In genomic region chr1:36017061-36017461, GRCm38 (mm10) we compare ENCODE assay signal across 11 mouse cellular contexts. TPM values are rescaled to one million over a fixed set of nuclear protein-coding genes. Genes with fewer than 3 reads are reported as not detected.
DNase-seq lines count a peak whose midpoint lies in the region; ATAC-seq and TF ChIP-seq lines count a peak whose summit lies in the region.
"Had no signal": no experiment of that assay in that cellular context is flagged by ENCODE, and none has a peak within 500 bp of the region (broad histone marks: within the 10 kb centered on the region; RNA-seq: fewer than 3 reads in every experiment).

No protein-coding gene starts in this region.

- H3K36me3 ChIP-seq in stomach, embryonic 14.5 days (ENCODE audit: control insufficient read depth, insufficient read depth, low read length): no peaks in the 10 kb centered on the region
- no peaks in the 10 kb centered on the region for H3K36me3 ChIP-seq in stomach, postnatal 0 days (ENCODE audit: control insufficient read depth, insufficient read depth, low read length)
- no peaks in the 10 kb centered on the region for H3K36me3 ChIP-seq in heart, embryonic 14.5 days (ENCODE audit: control insufficient read depth, insufficient read depth, low read length)
- no peaks in the 10 kb centered on the region for H3K36me3 ChIP-seq in limb, embryonic 10.5 days
- H3K36me3 ChIP-seq: hindbrain, embryonic 15.5 days had no signal

- TF ChIP-seq EP300 in stomach, postnatal 0 days (optimal IDR thresholded peaks at IDR 0.05): no peak

- 6% methylated on average over 7 of the region's 7 CpGs for WGBS in stomach, embryonic 14.5 days
- WGBS in stomach, postnatal 0 days: 10% methylated on average over 7 of the region's 7 CpGs
- WGBS in heart, embryonic 14.5 days: 2% methylated on average over 7 of the region's 7 CpGs
- 5% methylated on average over 7 of the region's 7 CpGs for WGBS in limb, embryonic 10.5 days

- H3K4me2 ChIP-seq in stomach, embryonic 14.5 days (replicated peaks; ENCODE audit: low read depth, low read length): no peak overlapping the region; the same call in 1 of the 2 replicates
- no peak overlapping the region for H3K4me2 ChIP-seq in stomach, postnatal 0 days (replicated peaks; ENCODE audit: low read depth)
- H3K4me2 ChIP-seq in heart, embryonic 14.5 days (ENCODE audit: low read length): peak overlapping the region; percentile 50
- H3K4me2 ChIP-seq: hindbrain, embryonic 15.5 days had no signal

- no peaks in the 10 kb centered on the region for H3K9me3 ChIP-seq in stomach, embryonic 14.5 days (ENCODE audit: control insufficient read depth, low read depth, low read length)
- H3K9me3 ChIP-seq in stomach, postnatal 0 days (ENCODE audit: control insufficient read depth, low read length): no peaks in the 10 kb centered on the region
- H3K9me3 ChIP-seq in heart, embryonic 14.5 days (ENCODE audit: control insufficient read depth, low read length): no peaks in the 10 kb centered on the region; the same call in 1 of the 2 replicates
- H3K9me3 ChIP-seq in limb, embryonic 10.5 days (replicated peaks): no peaks in the 10 kb centered on the region
- H3K9me3 ChIP-seq: hindbrain, embryonic 15.5 days had no signal

- no peaks in the 10 kb centered on the region for H3K27me3 ChIP-seq in stomach, embryonic 14.5 days (ENCODE audit: control insufficient read depth, insufficient read depth, low read length)
- H3K27me3 ChIP-seq in stomach, postnatal 0 days (ENCODE audit: control insufficient read depth, insufficient read depth, low read length): no peaks in the 10 kb centered on the region
- no peaks in the 10 kb centered on the region for H3K27me3 ChIP-seq in heart, embryonic 14.5 days (ENCODE audit: control insufficient read depth, insufficient read depth, low read length)
- H3K27me3 ChIP-seq in limb, embryonic 10.5 days (ENCODE audit: low read depth, poor library complexity, severe bottlenecking): no peaks in the 10 kb centered on the region
- H3K27me3 ChIP-seq: hindbrain, embryonic 15.5 days had no signal

- DNase-seq in stomach, postnatal 0 days (ENCODE audit: low spot score): no peak
- peak; percentile 55 for DNase-seq in limb, embryonic 10.5 days (ENCODE audit: low spot score)
- DNase-seq in cerebellum, adult 8-10 months: no peak
- DNase-seq in frontal cortex, postnatal 36 days (ENCODE audit: low spot score in 2 of 2): no peak
- DNase-seq in layer of hippocampus, postnatal 10 days (ENCODE audit: low spot score in 2 of 2): no peak
- no peak for DNase-seq in cerebellum, postnatal 36 days
- DNase-seq: adrenal gland, postnatal 36 days had no signal

- TF ChIP-seq CTCF in stomach, postnatal 0 days (IDR thresholded peaks at IDR 0.05; ENCODE audit: low read depth): no peak

- H3K4me1 ChIP-seq in stomach, embryonic 14.5 days (ENCODE audit: control insufficient read depth, insufficient read depth, low read length): peaks cover 11% of the 10 kb centered on the region
- H3K4me1 ChIP-seq in stomach, postnatal 0 days (replicated peaks; ENCODE audit: control insufficient read depth, insufficient read depth): no peaks in the 10 kb centered on the region
- H3K4me1 ChIP-seq in heart, embryonic 14.5 days (ENCODE audit: control insufficient read depth in 2 of 2, insufficient read depth in 2 of 2, low read length in 2 of 2): peaks cover 24 to 36% of the 10 kb centered on the region in 2 experiments
- peaks cover 44% of the 10 kb centered on the region for H3K4me1 ChIP-seq in limb, embryonic 10.5 days

- no peak overlapping the region for H3K4me3 ChIP-seq in stomach, embryonic 14.5 days (ENCODE audit: low read depth, low read length)
- no peak overlapping the region for H3K4me3 ChIP-seq in stomach, postnatal 0 days (ENCODE audit: low read depth, low read length)
- no peak overlapping the region for H3K4me3 ChIP-seq in heart, embryonic 14.5 days (ENCODE audit: control insufficient read depth in 1 of 2, insufficient read depth in 1 of 2, low read depth in 1 of 2, low read length in 2 of 2)
- H3K4me3 ChIP-seq in limb, embryonic 10.5 days: peak overlapping the region; percentile 11; the same call in 1 of the 2 replicates
- H3K4me3 ChIP-seq: hindbrain, embryonic 15.5 days; myocyte had no signal

- peak; percentile 62; the same call in 1 of the 2 replicates for ATAC-seq in stomach, embryonic 14.5 days (ENCODE audit: insufficient number of reproducible peaks, insufficient read depth, low FRiP score, low read depth)
- no peak for ATAC-seq in stomach, postnatal 0 days (ENCODE audit: low FRiP score, low TSS enrichment)
- peak; percentile 44; the same call in 1 of the 2 replicates for ATAC-seq in heart, embryonic 14.5 days (ENCODE audit: insufficient number of reproducible peaks, insufficient read depth, low FRiP score, low read depth)

- H3K9ac ChIP-seq in stomach, embryonic 14.5 days (replicated peaks; ENCODE audit: low read depth, low read length): no peak overlapping the region
- H3K9ac ChIP-seq in stomach, postnatal 0 days (ENCODE audit: low read length): no peak overlapping the region
- peak overlapping the region; percentile 41; the same call in 1 of the 2 replicates for H3K9ac ChIP-seq in heart, embryonic 14.5 days (ENCODE audit: low read length)
- H3K9ac ChIP-seq: hindbrain, embryonic 15.5 days had no signal

- no peak overlapping the region; the same call in 1 of the 2 replicates for H3K27ac ChIP-seq in stomach, embryonic 14.5 days (ENCODE audit: low read length)
- no peak overlapping the region for H3K27ac ChIP-seq in stomach, postnatal 0 days (replicated peaks)
- H3K27ac ChIP-seq in heart, embryonic 14.5 days (replicated peaks in 1 of 2; ENCODE audit: control insufficient read depth in 1 of 2, insufficient read depth in 1 of 2, low read depth in 2 of 2, low read length in 2 of 2): peak overlapping the region; percentile 80 to 84
- peak overlapping the region; percentile 79 for H3K27ac ChIP-seq in limb, embryonic 10.5 days
- H3K27ac ChIP-seq: hindbrain, embryonic 15.5 days had no signal

RNA-seq across cellular contexts. Expression of gene Hs6st1, which starts 51.1 kb away (rescaled TPM):
- polyA plus RNA-seq in stomach, embryonic 14.5 days (2014; fragmentation: Nextera tagmentation; extraction: Ambion mirVana): 8.0 and 8.5 TPM in 2 replicates
- 5.7 and 6.8 TPM in 2 replicates for polyA plus RNA-seq in stomach, postnatal 0 days (2015; fragmentation: Nextera tagmentation; extraction: Ambion mirVana)
- 11.0 and 15.5 TPM in 2 replicates for polyA plus RNA-seq in heart, embryonic 14.5 days (2014; fragmentation: Nextera tagmentation; extraction: Ambion mirVana)
- polyA plus RNA-seq in limb, embryonic 10.5 days (2016; fragmentation: Nextera tagmentation; extraction: Ambion mirVana): 3.0 and 3.6 TPM in 2 replicates
- 10 to 100 TPM; 52.2 to 52.9 TPM for total RNA-seq in layer of hippocampus, postnatal 10 days (2021)

Comparison
In these comparisons a context has a peak if more than half of its experiments do, and no peak if none do; other contexts are left out.
1. H3K27ac ChIP-seq: peak in heart, embryonic 14.5 days (2 of 2) and limb, embryonic 10.5 days (single experiment); none in stomach, embryonic 14.5 days (single experiment) and stomach, postnatal 0 days (single experiment).